Mouse (Mus musculus): ENCODE data around the gene Tmem160. TPM values are rescaled to one million over a fixed set of nuclear protein-coding genes. Genes with fewer than 3 reads are reported as not detected.

Tmem160 gene
- polyA plus RNA-seq, 1 experiment from 2014 or later: 52.4 TPM

DNA sequence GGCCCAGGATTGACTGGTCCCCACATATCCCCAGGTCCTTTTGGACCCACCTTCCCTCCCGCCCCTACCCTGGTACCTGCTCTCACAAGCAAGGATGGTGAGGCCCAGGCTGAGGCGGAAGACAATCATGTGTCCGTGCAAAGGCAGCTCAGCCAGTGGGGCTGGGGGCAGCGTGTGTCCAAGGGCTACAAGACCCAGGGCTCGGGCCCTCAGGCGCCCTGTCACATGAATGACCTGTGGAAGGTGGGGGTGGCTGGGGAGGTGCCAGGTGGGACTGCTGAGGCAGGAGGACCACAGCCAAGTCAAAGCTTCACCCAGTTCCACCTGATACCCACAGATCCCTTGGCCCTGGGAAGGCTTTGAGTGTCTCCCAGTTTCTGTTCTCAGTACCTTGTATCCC, 9.1 kb downstream of the Tmem160 start:
- no peaks in the 10 kb centered on the region for H3K36me3 ChIP-seq (ENCODE audit: control insufficient read depth, insufficient read depth, low read length)

GRCm38 (mm10) chr7:16463214-16463613, 10.6 kb downstream of the Tmem160 start:
- no peaks in the 10 kb centered on the region for H3K9me3 ChIP-seq (ENCODE audit: control insufficient read depth, low read length)
- no peak overlapping the region for H3K4me3 ChIP-seq (ENCODE audit: low read length)
- no peak overlapping the region for H3K9ac ChIP-seq (ENCODE audit: low read depth, low read length)
- no peak overlapping the region for H3K4me2 ChIP-seq (ENCODE audit: low read depth, low read length)
- H3K4me1 ChIP-seq (ENCODE audit: control insufficient read depth, insufficient read depth, low read length): no peaks in the 10 kb centered on the region
- H3K27me3 ChIP-seq (replicated peaks; ENCODE audit: control insufficient read depth, insufficient read depth, low read length): peaks cover 2% of the 10 kb centered on the region; the same call in 1 of the 2 replicates
- ATAC-seq: peak; percentile 50
- no peak overlapping the region for H3K27ac ChIP-seq (ENCODE audit: low read length)
- WGBS: under 1% methylated on average over 14 of the region's 14 CpGs
- no peaks in the 10 kb centered on the region for H3K36me3 ChIP-seq (ENCODE audit: control insufficient read depth, insufficient read depth, low read length)

More for the DNA sequence above, 9.1 kb downstream of the Tmem160 start:
- no peaks in the 10 kb centered on the region for H3K4me1 ChIP-seq (ENCODE audit: control insufficient read depth, insufficient read depth, low read length)
- peaks cover 2% of the 10 kb centered on the region; the same call in 1 of the 2 replicates for H3K27me3 ChIP-seq (replicated peaks; ENCODE audit: control insufficient read depth, insufficient read depth, low read length)
- no peak overlapping the region for H3K27ac ChIP-seq (ENCODE audit: low read length)
- no peaks in the 10 kb centered on the region for H3K9me3 ChIP-seq (ENCODE audit: control insufficient read depth, low read length)
- WGBS: 80% methylated on average over 6 of the region's 6 CpGs
- ATAC-seq: no peak
- H3K4me2 ChIP-seq (ENCODE audit: low read depth, low read length): no peak overlapping the region
- no peak overlapping the region for H3K4me3 ChIP-seq (ENCODE audit: low read length)
- no peak overlapping the region for H3K9ac ChIP-seq (ENCODE audit: low read depth, low read length)

GRCm38 (mm10) chr7:16465160-16465559, 12.6 kb downstream of the Tmem160 start:
- Histone ChIP-seq H3K9me3 (ENCODE audit: control insufficient read depth, low read length) (no peaks in the 10 kb centered on the region), H3K4me2 (ENCODE audit: low read depth, low read length) (no peak overlapping the region), H3K9ac (ENCODE audit: low read depth, low read length) (no peak overlapping the region), H3K4me1 (ENCODE audit: control insufficient read depth, insufficient read depth, low read length) (no peaks in the 10 kb centered on the region), H3K4me3 (ENCODE audit: low read length) (no peak overlapping the region), H3K27ac (ENCODE audit: low read length) (no peak overlapping the region), H3K36me3 (ENCODE audit: control insufficient read depth, insufficient read depth, low read length) (no peaks in the 10 kb centered on the region), H3K27me3 (replicated peaks; ENCODE audit: control insufficient read depth, insufficient read depth, low read length) (peaks cover 2% of the 10 kb centered on the region; the same call in 1 of the 2 replicates)
- peak; percentile 51 for ATAC-seq
- 7% methylated on average over 8 of the region's 8 CpGs for WGBS

- H3K27me3 ChIP-seq (replicated peaks; ENCODE audit: control insufficient read depth, insufficient read depth, low read length): peaks cover 3% of the 10 kb centered on the region
- no peaks in the 10 kb centered on the region for H3K9me3 ChIP-seq (ENCODE audit: control insufficient read depth, low read length)
- H3K4me3 ChIP-seq (ENCODE audit: low read length): no peak overlapping the region
- H3K4me2 ChIP-seq (ENCODE audit: low read depth, low read length): no peak overlapping the region
- peak; percentile 51 for ATAC-seq
- no peaks in the 10 kb centered on the region for H3K36me3 ChIP-seq (ENCODE audit: control insufficient read depth, insufficient read depth, low read length)
- H3K4me1 ChIP-seq (ENCODE audit: control insufficient read depth, insufficient read depth, low read length): no peaks in the 10 kb centered on the region
- no peak overlapping the region for H3K27ac ChIP-seq (ENCODE audit: low read length)
- 92% methylated on average over 5 of the region's 5 CpGs for WGBS
- H3K9ac ChIP-seq (ENCODE audit: low read depth, low read length): no peak overlapping the region
These were observed 13.0 kb downstream of the Tmem160 start for GRCm38 (mm10) chr7:16465568-16465967.

- Histone ChIP-seq H3K27me3 (replicated peaks; ENCODE audit: control insufficient read depth, insufficient read depth, low read length) (peaks cover 7% of the 10 kb centered on the region), H3K9me3 (ENCODE audit: control insufficient read depth, low read length) (no peaks in the 10 kb centered on the region), H3K9ac (ENCODE audit: low read depth, low read length) (no peak overlapping the region), H3K4me1 (ENCODE audit: control insufficient read depth, insufficient read depth, low read length) (no peaks in the 10 kb centered on the region), H3K4me3 (ENCODE audit: low read length) (no peak overlapping the region), H3K4me2 (ENCODE audit: low read depth, low read length) (no peak overlapping the region), H3K27ac (ENCODE audit: low read length) (no peak overlapping the region), H3K36me3 (ENCODE audit: control insufficient read depth, insufficient read depth, low read length) (no peaks in the 10 kb centered on the region)
- WGBS: 69% methylated on average over 4 of the region's 4 CpGs
- ATAC-seq: no peak
These were observed 14.0 kb downstream of the Tmem160 start for GRCm38 (mm10) chr7:16466565-16466964.

- no peak overlapping the region for H3K9ac ChIP-seq (ENCODE audit: low read depth, low read length)
- no peak overlapping the region for H3K4me3 ChIP-seq (ENCODE audit: low read length)
- 42% methylated on average over 5 of the region's 5 CpGs for WGBS
- no peak overlapping the region for H3K27ac ChIP-seq (ENCODE audit: low read length)
- no peaks in the 10 kb centered on the region for H3K9me3 ChIP-seq (ENCODE audit: control insufficient read depth, low read length)
- H3K4me2 ChIP-seq (ENCODE audit: low read depth, low read length): no peak overlapping the region
- no peak for ATAC-seq
- no peaks in the 10 kb centered on the region for H3K4me1 ChIP-seq (ENCODE audit: control insufficient read depth, insufficient read depth, low read length)
- H3K27me3 ChIP-seq (replicated peaks; ENCODE audit: control insufficient read depth, insufficient read depth, low read length): peaks cover 20% of the 10 kb centered on the region
- H3K36me3 ChIP-seq (ENCODE audit: control insufficient read depth, insufficient read depth, low read length): no peaks in the 10 kb centered on the region
These were observed 15.5 kb downstream of the Tmem160 start for GRCm38 (mm10) chr7:16468115-16468514.

DNA sequence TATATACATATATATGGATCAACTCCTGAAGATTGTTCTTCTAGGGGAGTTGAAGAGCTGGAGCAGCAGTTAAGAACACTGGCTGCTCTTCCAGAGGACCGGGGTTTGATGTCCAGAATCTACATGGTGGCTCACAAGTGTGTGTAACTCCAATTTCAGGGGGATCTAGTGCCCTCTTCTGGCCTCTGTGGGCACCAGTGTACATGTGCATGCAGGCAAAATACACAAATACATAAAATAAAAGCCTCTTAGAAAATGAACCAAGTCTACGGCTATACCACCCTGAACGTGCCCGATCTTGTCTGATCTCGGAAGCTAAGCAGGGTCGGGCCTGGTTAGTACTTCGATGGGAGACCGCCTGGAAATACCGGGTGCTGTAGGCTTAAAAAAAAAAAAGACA, 19.0 kb downstream of the Tmem160 start:
- H3K4me1 ChIP-seq (ENCODE audit: control insufficient read depth, insufficient read depth, low read length): 0 out of 2 replicates have a peak, but pooled peaks cover 8% of the 10 kb centered on the region
- H3K9me3 ChIP-seq (ENCODE audit: control insufficient read depth, low read length): no peaks in the 10 kb centered on the region
- no peak overlapping the region for H3K4me3 ChIP-seq (ENCODE audit: low read length)
- 36% methylated on average over 9 of the region's 9 CpGs for WGBS
- no peak overlapping the region for H3K27ac ChIP-seq (ENCODE audit: low read length)
- H3K9ac ChIP-seq (ENCODE audit: low read depth, low read length): no peak overlapping the region
- H3K27me3 ChIP-seq (replicated peaks; ENCODE audit: control insufficient read depth, insufficient read depth, low read length): peaks cover 52% of the 10 kb centered on the region
- no peak overlapping the region for H3K4me2 ChIP-seq (ENCODE audit: low read depth, low read length)
- H3K36me3 ChIP-seq (ENCODE audit: control insufficient read depth, insufficient read depth, low read length): no peaks in the 10 kb centered on the region
- no peak for ATAC-seq

GRCm38 (mm10) chr7:16472116-16472709, 19.6 kb downstream of the Tmem160 start:
- 10% methylated on average over 17 of the region's 17 CpGs for WGBS
- H3K27ac ChIP-seq (ENCODE audit: low read length): no peak overlapping the region
- peaks cover 59% of the 10 kb centered on the region for H3K27me3 ChIP-seq (replicated peaks; ENCODE audit: control insufficient read depth, insufficient read depth, low read length)
- H3K4me2 ChIP-seq (ENCODE audit: low read depth, low read length): no peak overlapping the region
- H3K9me3 ChIP-seq (ENCODE audit: control insufficient read depth, low read length): no peaks in the 10 kb centered on the region
- H3K4me1 ChIP-seq (ENCODE audit: control insufficient read depth, insufficient read depth, low read length): 0 out of 2 replicates have a peak, but pooled peaks cover 8% of the 10 kb centered on the region
- no peak overlapping the region for H3K9ac ChIP-seq (ENCODE audit: low read depth, low read length)
- H3K4me3 ChIP-seq (ENCODE audit: low read length): no peak overlapping the region
- no peak for ATAC-seq
- no peaks in the 10 kb centered on the region for H3K36me3 ChIP-seq (ENCODE audit: control insufficient read depth, insufficient read depth, low read length)

DNA sequence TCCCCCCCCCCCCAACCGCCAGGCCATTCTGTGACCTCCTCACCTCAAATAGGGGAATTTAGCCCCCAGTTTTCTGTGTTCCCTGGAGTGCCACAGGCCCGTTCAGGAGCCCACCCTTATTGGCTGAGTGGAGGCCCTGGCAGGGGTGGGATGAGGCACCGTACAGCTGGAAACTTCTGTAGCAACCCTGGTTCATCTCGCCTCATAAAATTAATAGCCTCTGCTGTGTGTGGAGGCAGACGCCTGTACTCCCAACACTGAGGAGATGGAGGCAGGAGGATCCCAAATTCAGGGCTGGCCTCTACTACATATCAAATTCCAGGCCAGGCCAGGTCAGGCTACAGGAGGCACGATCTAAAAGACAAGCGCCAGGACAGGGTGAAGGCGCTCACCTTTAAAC, 21.3 kb downstream of the Tmem160 start:
- peaks cover 65% of the 10 kb centered on the region for H3K27me3 ChIP-seq (replicated peaks; ENCODE audit: control insufficient read depth, insufficient read depth, low read length)
- 0 out of 2 replicates have a peak, but pooled peaks cover 8% of the 10 kb centered on the region for H3K4me1 ChIP-seq (ENCODE audit: control insufficient read depth, insufficient read depth, low read length)
- no peak overlapping the region for H3K27ac ChIP-seq (ENCODE audit: low read length)
- no peak overlapping the region for H3K4me2 ChIP-seq (ENCODE audit: low read depth, low read length)
- no peaks in the 10 kb centered on the region for H3K9me3 ChIP-seq (ENCODE audit: control insufficient read depth, low read length)
- H3K36me3 ChIP-seq (ENCODE audit: control insufficient read depth, insufficient read depth, low read length): no peaks in the 10 kb centered on the region
- no peak overlapping the region for H3K9ac ChIP-seq (ENCODE audit: low read depth, low read length)
- ATAC-seq: 0 out of 2 replicates have a peak, but pooled peaks have one; percentile 11
- 52% methylated on average over 8 of the region's 8 CpGs for WGBS
- H3K4me3 ChIP-seq (ENCODE audit: low read length): no peak overlapping the region

- H3K9ac ChIP-seq (ENCODE audit: low read depth, low read length): no peak overlapping the region
- H3K36me3 ChIP-seq (ENCODE audit: control insufficient read depth, insufficient read depth, low read length): no peaks in the 10 kb centered on the region
- H3K9me3 ChIP-seq (ENCODE audit: control insufficient read depth, low read length): no peaks in the 10 kb centered on the region
- H3K4me1 ChIP-seq (ENCODE audit: control insufficient read depth, insufficient read depth, low read length): 0 out of 2 replicates have a peak, but pooled peaks cover 8% of the 10 kb centered on the region
- peaks cover 65% of the 10 kb centered on the region for H3K27me3 ChIP-seq (replicated peaks; ENCODE audit: control insufficient read depth, insufficient read depth, low read length)
- H3K4me3 ChIP-seq (ENCODE audit: low read length): peak overlapping the region; percentile 24; the same call in 1 of the 2 replicates
- H3K27ac ChIP-seq (ENCODE audit: low read length): no peak overlapping the region
- ATAC-seq: no peak
- H3K4me2 ChIP-seq (ENCODE audit: low read depth, low read length): peak overlapping the region; percentile 21; the same call in 1 of the 2 replicates
- WGBS: 4% methylated on average over 33 of the region's 33 CpGs
These were observed 21.9 kb downstream of the Tmem160 start for GRCm38 (mm10) chr7:16474445-16474844.

Data from intestine, embryonic 16.5 days (tissue).